Mouse (Mus musculus) G1E (cell line): ENCODE results near the gene Bahcc1. TPM values are rescaled to one million over a fixed set of nuclear protein-coding genes. Genes with fewer than 3 reads are reported as not detected.

ENCODE experiments used
- ATAC-seq: 2 replicates; pipeline ENCODE4 v1.8.0; 2016; ENCODE audit warnings: mild to moderate bottlenecking; ENCODE audit not compliant: insufficient number of reproducible peaks, poor library complexity, low FRiP score, severe bottlenecking; ENCODE audit errors: extremely low read depth
- DNase-seq: peaks from one replicate; pipeline ENCODE4 v3.0.0; 2012; ENCODE audit warnings: low spot score
- H3K27me3 ChIP-seq: 2 replicates; pipeline ENCODE4 v1.6.1; 2012; ENCODE audit warnings: mild to moderate bottlenecking, low read length, inconsistent platforms; ENCODE audit not compliant: insufficient read depth
- H3K36me3 ChIP-seq: replicated peaks from 2 replicates; pipeline ENCODE3; 2012; ENCODE audit warnings: mild to moderate bottlenecking, inconsistent platforms
- H3K4me1 ChIP-seq: 2 replicates; pipeline ENCODE4 v1.6.1; 2012; ENCODE audit warnings: low read depth, low read length, inconsistent platforms, mixed read lengths; ENCODE audit not compliant: insufficient read depth
- H3K4me3 ChIP-seq: 2 replicates; pipeline ENCODE4 v1.5.1; 2012; ENCODE audit warnings: low read depth, mild to moderate bottlenecking, inconsistent platforms, low read length, moderate library complexity, mixed read lengths
- H3K9me3 ChIP-seq: replicated peaks from 2 replicates; pipeline ENCODE4 v1.6.1; 2012; ENCODE audit warnings: inconsistent platforms
- CTCF ChIP-seq: IDR thresholded peaks from 2 replicates; pipeline ENCODE4 v1.5.1; 2012; ENCODE audit warnings: low read depth, low read length, inconsistent platforms, mixed read lengths
- GATA1 ChIP-seq: IDR thresholded peaks from 2 replicates; pipeline ENCODE4 v1.6.1; 2012; ENCODE audit warnings: borderline replicate concordance, low read length, inconsistent platforms, mixed read lengths
- GATA2 ChIP-seq: IDR thresholded peaks from 2 replicates; pipeline ENCODE4 v1.6.1; 2012; ENCODE audit warnings: low read depth, low read length, inconsistent platforms, borderline replicate concordance
- POLR2AphosphoS5 ChIP-seq: IDR thresholded peaks from 2 replicates; pipeline ENCODE4 v1.6.1; 2012; ENCODE audit warnings: low read depth, low read length, inconsistent platforms; ENCODE audit not compliant: insufficient replicate concordance
- TAL1 ChIP-seq: conservative IDR thresholded peaks from 2 replicates; pipeline ENCODE4 v1.6.1; 2012; ENCODE audit warnings: low read depth, low read length, inconsistent platforms, mixed read lengths
- polyA plus RNA-seq: library from polyadenylated mRNA; stranded (reverse); fragments of >175 nt; gene quantifications from 2 replicates; pipeline ENCODE4 v1.2.3, GENCODE M21; 2012
- total RNA-seq, 2 experiments: library from RNA; stranded (forward) in 1 of 2; stranded (reverse) in 1 of 2; fragments of 200-1000 nt in 1 of 2; fragments of >200 nt in 1 of 2; fragmentation: Nextera tagmentation in 1 of 2; gene quantifications; 2 replicates each; pipeline ENCODE4 v1.2.3; 2014 to 2017

Gene Bahcc1
- total and polyA plus RNA-seq, 3 experiments, result 0.05 to 0.50 TPM; not detected in 1

DNA sequence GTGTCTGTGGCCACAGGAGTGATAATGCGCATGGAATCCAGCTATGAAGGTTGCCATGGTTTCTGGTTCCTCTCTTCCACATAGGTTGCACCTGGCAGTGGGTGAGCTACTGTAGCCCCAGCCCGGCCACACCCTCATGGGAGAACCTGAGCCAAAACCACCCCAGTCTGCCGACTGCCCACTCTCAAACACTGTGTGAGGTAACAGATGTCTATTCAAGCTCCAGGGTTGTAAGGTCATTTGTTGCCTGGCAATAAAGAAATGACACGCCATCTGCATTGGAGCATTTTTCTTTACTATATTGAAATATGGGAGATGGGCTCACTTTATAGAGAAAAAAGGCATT lies 82.6 kb downstream of the Bahcc1 start:
- Histone ChIP-seq H3K4me3 (peak overlapping the region; percentile 70; the same call in 1 of the 2 replicates), H3K9me3 (no peaks in the 10 kb centered on the region)

DNA sequence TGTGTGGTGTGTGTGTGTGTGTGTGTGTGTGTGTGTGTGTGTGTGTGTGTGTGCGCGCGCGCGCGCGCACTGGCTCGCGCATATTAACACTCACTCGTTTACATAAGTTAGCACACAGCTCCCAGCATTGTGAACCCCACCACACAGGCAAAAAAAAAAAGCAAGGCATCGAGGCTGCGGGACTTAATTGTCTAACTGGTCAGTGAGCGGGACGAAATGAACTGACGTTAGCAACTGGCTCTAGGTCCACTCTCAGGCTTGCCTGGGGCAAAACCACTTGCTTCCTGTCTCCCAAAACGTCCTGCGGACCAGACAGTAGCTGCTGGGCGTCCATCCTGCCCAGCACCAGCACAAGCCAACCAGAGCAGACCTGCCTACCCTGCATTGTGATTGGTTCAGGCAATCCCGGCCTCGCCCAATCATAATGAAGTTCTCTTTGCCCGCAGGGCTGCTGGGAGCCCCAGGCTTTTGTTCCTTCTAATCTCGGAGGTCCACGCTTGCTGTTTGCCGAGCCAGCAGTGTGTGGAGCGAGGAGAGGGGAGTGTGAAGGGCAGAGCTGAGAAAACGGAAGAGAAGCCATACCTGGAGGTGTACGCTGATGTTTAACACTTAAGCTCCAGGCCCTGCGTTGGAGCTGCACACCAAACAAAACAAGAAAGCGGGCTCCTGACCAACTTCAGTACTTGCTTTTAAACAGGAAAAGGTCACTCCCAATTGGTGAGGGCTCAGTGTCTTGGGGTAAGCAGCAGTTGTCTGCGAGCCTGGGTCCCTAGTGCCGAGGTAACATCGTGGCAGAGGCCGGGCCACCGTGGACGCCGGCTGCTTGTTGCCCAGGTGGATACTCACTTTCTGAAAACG lies 83.3 kb downstream of the Bahcc1 start:
- Histone ChIP-seq H3K4me1 (peaks cover 38% of the 10 kb centered on the region), H3K9me3 (peaks cover 2% of the 10 kb centered on the region), H3K4me3 (peak overlapping the region; percentile 70), H3K36me3 (no peaks in the 10 kb centered on the region), H3K27me3 (peaks cover 12% of the 10 kb centered on the region)
- peak; percentile 75; the same call in 1 of the 2 replicates for TF ChIP-seq POLR2AphosphoS5
- TF ChIP-seq TAL1, result no peak; the same call in 1 of the 2 replicates
- DNase-seq (peak; percentile 98), ATAC-seq (peak; percentile 97)

More for the DNA sequence above, 82.6 kb downstream of the Bahcc1 start:
- H3K27me3 ChIP-seq, result peaks cover 16% of the 10 kb centered on the region
- H3K36me3 ChIP-seq, result no peaks in the 10 kb centered on the region
- DNase-seq (no peak), ATAC-seq (no peak)
- TF ChIP-seq GATA2 (no peak), GATA1 (no peak), TAL1 (no peak), CTCF (no peak), POLR2AphosphoS5 (no peak)
- H3K4me1 ChIP-seq, result peaks cover 45% of the 10 kb centered on the region

DNA sequence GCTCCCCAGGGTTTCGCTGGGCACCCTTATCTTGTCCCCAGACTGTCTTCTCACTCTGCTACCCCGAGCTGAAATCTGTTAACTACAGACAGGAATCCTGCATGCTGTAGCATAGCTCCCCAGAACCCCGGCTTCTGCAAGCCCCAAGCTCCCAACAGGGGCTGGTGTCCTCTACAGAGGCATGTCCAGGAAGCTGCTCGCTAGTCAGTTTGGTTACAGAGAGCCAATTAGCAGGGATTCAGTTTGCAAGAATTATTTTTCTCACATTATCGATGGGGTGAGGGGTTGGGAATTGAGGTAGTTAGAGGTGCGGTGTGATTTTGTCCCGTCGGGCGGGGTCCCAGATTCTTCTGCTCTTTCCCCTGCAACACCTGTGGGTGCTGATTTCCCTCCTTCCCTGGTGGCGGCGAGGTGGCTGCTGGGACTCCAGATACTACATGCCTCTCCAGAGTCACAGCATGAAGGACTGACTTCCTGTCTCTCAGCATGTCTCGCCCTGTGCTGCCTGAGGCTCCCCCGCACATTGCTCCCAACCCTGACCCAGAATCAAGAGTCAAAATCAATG lies 84.0 kb downstream of the Bahcc1 start:
- H3K27me3 ChIP-seq, result peaks cover 12% of the 10 kb centered on the region
- H3K4me3 ChIP-seq, result peak overlapping the region; percentile 70
- no peak for TF ChIP-seq CTCF
- no peak for TF ChIP-seq TAL1
- TF ChIP-seq GATA1, result no peak
- TF ChIP-seq GATA2, result no peak
- TF ChIP-seq POLR2AphosphoS5, result no peak
- H3K9me3 ChIP-seq, result peaks cover 2% of the 10 kb centered on the region
- H3K4me1 ChIP-seq, result peaks cover 31% of the 10 kb centered on the region
- ATAC-seq, result no peak
- DNase-seq, result peak; percentile 24
- H3K36me3 ChIP-seq, result no peaks in the 10 kb centered on the region

- peaks cover 2% of the 10 kb centered on the region for H3K9me3 ChIP-seq
- TF ChIP-seq TAL1 (no peak), GATA2 (no peak), POLR2AphosphoS5 (no peak), CTCF (no peak), GATA1 (no peak)
- no peaks in the 10 kb centered on the region for H3K36me3 ChIP-seq
- H3K4me1 ChIP-seq, result peaks cover 28% of the 10 kb centered on the region
- H3K27me3 ChIP-seq, result peaks cover 6% of the 10 kb centered on the region
- H3K4me3 ChIP-seq, result no peak overlapping the region
- DNase-seq (no peak), ATAC-seq (no peak)
Observed at GRCm38 (mm10) chr11:120317456-120317855, 84.7 kb downstream of the Bahcc1 start.

- TF ChIP-seq POLR2AphosphoS5, result no peak
- no peak for TF ChIP-seq GATA2
- TF ChIP-seq GATA1, result no peak
- no peak for TF ChIP-seq CTCF
- no peak for TF ChIP-seq TAL1
- H3K4me1 ChIP-seq, result peaks cover 27% of the 10 kb centered on the region
- peaks cover 2% of the 10 kb centered on the region for H3K9me3 ChIP-seq
- H3K4me3 ChIP-seq, result no peak overlapping the region
- peaks cover 2% of the 10 kb centered on the region; the same call in 1 of the 2 replicates for H3K27me3 ChIP-seq
- DNase-seq (no peak), ATAC-seq (no peak)
- no peaks in the 10 kb centered on the region for H3K36me3 ChIP-seq
Observed at GRCm38 (mm10) chr11:120319310-120319709, 86.6 kb downstream of the Bahcc1 start.

- ATAC-seq, result no peak
- no peak for TF ChIP-seq CTCF
- TF ChIP-seq POLR2AphosphoS5, result no peak
- no peak for TF ChIP-seq GATA2
- TF ChIP-seq TAL1, result no peak
- TF ChIP-seq GATA1, result no peak
- DNase-seq, result no peak
- peaks cover 22% of the 10 kb centered on the region for H3K4me1 ChIP-seq
- peaks cover 2% of the 10 kb centered on the region for H3K9me3 ChIP-seq
- H3K36me3 ChIP-seq, result no peaks in the 10 kb centered on the region
- H3K4me3 ChIP-seq, result no peak overlapping the region
- H3K27me3 ChIP-seq, result peaks cover 2% of the 10 kb centered on the region; the same call in 1 of the 2 replicates
Observed at GRCm38 (mm10) chr11:120320156-120320555, 87.4 kb downstream of the Bahcc1 start.
